Mouse (Mus musculus) forebrain, embryonic 15.5 days (tissue): ENCODE data around the gene Fam24a. TPM values are rescaled to one million over a fixed set of nuclear protein-coding genes. Genes with fewer than 3 reads are reported as not detected.
A peak's percentile ranks its signal among the peaks of the same experiment; 100 is the strongest.

Source experiments
- ATAC-seq: fragments of 200-750 bp; cut with Nextera tagmentation; replicated peaks from 2 replicates; pipeline ENCODE4 v1.8.0; 2017; ENCODE audit warnings: mild to moderate bottlenecking, moderate TSS enrichment, moderate library complexity
- H3K27ac ChIP-seq: fragments of 300-500 bp; sonication (generic); replicated peaks from 2 replicates; pipeline ENCODE4 v1.5.1; 2015; ENCODE audit warnings: mild to moderate bottlenecking, inconsistent platforms
- H3K27me3 ChIP-seq: fragments of 300-500 bp; sonication (generic); 2 replicates; pipeline ENCODE4 v1.6.1; 2015; ENCODE audit warnings: inconsistent platforms
- H3K36me3 ChIP-seq: fragments of 300-500 bp; sonication (generic); 2 replicates; pipeline ENCODE4 v1.6.1; 2015; ENCODE audit warnings: mild to moderate bottlenecking, inconsistent platforms
- H3K4me1 ChIP-seq: fragments of 300-500 bp; sonication (generic); 2 replicates; pipeline ENCODE4 v1.6.1; 2015; ENCODE audit warnings: inconsistent platforms
- H3K4me2 ChIP-seq: fragments of 300-500 bp; sonication (generic); replicated peaks from 2 replicates; pipeline ENCODE4 v1.6.1; 2015; ENCODE audit warnings: mild to moderate bottlenecking, inconsistent platforms
- H3K4me3 ChIP-seq: fragments of 300-500 bp; sonication (generic); 2 replicates; pipeline ENCODE4 v1.5.1; 2015; ENCODE audit warnings: mild to moderate bottlenecking, inconsistent platforms
- H3K9ac ChIP-seq: fragments of 300-500 bp; sonication (generic); replicated peaks from 2 replicates; pipeline ENCODE4 v1.6.1; 2015; ENCODE audit warnings: mild to moderate bottlenecking, inconsistent platforms
- H3K9me3 ChIP-seq: fragments of 300-500 bp; sonication (generic); 2 replicates; pipeline ENCODE4 v1.6.1; 2016; ENCODE audit warnings: inconsistent platforms
- WGBS: fragments of 180-500 bp; shearing (Covaris S2); methylation state at CpG from one replicate; pipeline ENCODE4 v1.1.7; 2015; ENCODE audit warnings: mixed read lengths; 5-methylcytosine and 5-hydroxymethylcytosine counted together
- polyA plus RNA-seq: library from polyadenylated mRNA; unstranded; fragments of >200 nt; fragmentation: Nextera tagmentation; extraction: Ambion mirVana; gene quantifications from 2 replicates; pipeline ENCODE4 v1.2.1, GENCODE M21; 2015

The Fam24a gene
- polyA plus RNA-seq, 1 experiment from 2014 or later = not detected

DNA sequence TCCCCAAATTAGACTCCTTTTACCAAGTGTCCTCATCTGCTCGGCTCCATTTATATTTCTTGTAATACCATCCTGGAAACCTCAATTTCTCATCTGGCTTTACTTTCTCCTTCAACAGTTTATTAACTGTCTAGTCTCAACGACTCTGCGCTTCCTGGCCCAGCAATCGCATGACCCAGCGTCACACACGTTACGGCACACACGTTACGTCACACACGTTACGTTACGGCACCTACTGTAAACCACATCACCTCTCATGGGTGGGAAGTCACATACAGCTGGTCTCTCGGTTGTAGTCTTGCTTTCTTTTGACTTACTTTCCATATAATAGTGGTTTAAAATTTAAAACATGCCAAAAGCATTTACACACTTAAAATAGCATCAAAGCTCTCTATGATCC lies 22.4 kb downstream of the Fam24a start:
- Histone ChIP-seq H3K9me3 (no peaks in the 10 kb centered on the region), H3K9ac (no peak overlapping the region), H3K4me2 (no peak overlapping the region), H3K4me3 (no peak overlapping the region), H3K27ac (no peak overlapping the region), H3K4me1 (peaks cover 3% of the 10 kb centered on the region), H3K36me3 (peaks cover 38% of the 10 kb centered on the region), H3K27me3 (no peaks in the 10 kb centered on the region)
- WGBS = 97% methylated on average over 13 of the region's 13 CpGs
- ATAC-seq = no peak

DNA sequence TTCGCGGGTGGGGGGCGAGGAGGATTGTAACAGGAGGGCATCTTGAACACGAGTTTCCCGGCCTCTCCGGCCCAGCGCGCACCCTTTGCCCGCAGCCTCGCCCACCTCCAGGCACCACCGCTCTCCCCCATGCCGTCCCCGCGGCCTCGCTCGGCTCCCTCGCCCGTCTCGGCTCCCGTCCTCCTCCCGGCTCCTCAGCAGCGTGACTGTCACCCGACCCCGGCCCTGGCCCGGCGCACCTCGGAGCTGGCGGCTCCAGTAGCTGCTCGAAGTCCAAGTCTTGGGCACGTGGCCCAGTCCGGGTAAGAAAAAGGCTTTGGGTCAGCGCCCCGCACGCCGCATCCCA lies 28.6 kb downstream of the Fam24a start:
- Histone ChIP-seq H3K9me3 (no peaks in the 10 kb centered on the region), H3K27me3 (no peaks in the 10 kb centered on the region; the same call in 1 of the 2 replicates), H3K27ac (peak overlapping the region; percentile 87), H3K9ac (peak overlapping the region; percentile 88), H3K36me3 (peaks cover 9% of the 10 kb centered on the region), H3K4me2 (peak overlapping the region; percentile 91), H3K4me1 (peaks cover 18% of the 10 kb centered on the region), H3K4me3 (peak overlapping the region; percentile 96)
- ATAC-seq = peak; percentile 89
- WGBS = under 1% methylated on average over 35 of the region's 35 CpGs

DNA sequence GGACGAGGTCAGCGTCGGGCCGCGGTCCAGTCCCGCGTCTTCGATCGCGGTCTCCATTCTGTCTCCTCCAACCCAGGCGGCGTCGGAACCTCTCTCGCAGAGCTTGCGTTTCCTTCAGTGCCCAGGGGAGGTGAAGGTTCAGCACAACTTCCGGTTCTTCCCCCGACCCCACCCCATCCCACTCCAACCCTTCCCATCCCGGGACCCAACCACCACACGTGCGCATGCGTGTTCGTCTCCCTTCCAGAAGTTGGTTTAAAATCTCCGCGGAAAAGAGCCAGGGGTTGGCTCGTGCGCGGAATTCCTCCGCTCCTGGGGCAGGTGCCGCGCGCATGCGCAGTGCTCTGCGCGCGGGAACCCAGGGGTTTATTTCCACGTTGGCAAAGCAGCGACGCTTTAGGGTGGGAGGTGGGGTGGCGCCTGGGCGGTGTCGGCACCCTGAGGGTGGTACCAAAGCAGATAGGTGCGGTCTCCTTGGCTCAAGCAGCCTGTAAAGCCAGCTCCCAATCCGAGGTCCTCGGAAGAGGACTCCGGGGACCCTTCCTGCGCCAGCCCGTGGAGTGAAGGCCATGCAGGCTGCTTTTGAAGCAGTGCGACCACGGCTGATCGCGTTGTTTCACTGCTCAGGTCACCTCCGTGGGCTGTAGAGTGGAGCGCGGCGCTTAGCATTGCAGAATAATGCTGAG lies 29.1 kb downstream of the Fam24a start, which contains the start of gene 2310057M21Rik:
2310057M21Rik (minus strand) TSS at position 145 of the 686 bp plus-strand sequence.
- H3K4me3 ChIP-seq = peak within 1 kb of the TSS; percentile 96
- H3K27me3 ChIP-seq = no peaks in the 10 kb centered on the region; the same call in 1 of the 2 replicates
- peaks cover 5% of the 10 kb centered on the region; the same call in 1 of the 2 replicates for H3K36me3 ChIP-seq
- ATAC-seq = peak; percentile 98
- peaks cover 18% of the 10 kb centered on the region for H3K4me1 ChIP-seq
- under 1% methylated on average over 55 of the region's 55 CpGs for WGBS
- H3K4me2 ChIP-seq = peak within 1 kb of the TSS; percentile 91
- peak within 1 kb of the TSS; percentile 87 for H3K27ac ChIP-seq
- H3K9ac ChIP-seq = peak within 1 kb of the TSS; percentile 88
- H3K9me3 ChIP-seq = no peaks in the 10 kb centered on the region

DNA sequence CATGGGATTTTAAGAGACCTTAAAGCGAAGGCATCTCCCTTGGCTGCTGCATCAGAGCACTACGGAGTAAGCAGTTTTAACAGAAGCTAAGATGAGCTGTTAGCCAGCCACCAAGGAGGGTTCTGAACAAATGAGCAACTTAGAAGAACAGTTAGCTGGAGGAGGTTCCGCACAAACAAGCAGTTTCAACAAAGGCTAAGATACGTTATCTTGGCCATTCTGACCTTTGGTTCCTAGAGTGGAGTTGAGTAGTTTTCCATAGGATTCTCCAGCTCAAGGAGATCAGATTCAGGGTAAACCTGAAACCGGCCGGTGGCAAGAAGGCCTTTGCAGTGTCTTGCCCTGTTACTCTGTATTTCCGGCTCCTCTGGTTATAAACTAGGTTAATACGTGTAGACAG lies 30.5 kb downstream of the Fam24a start:
- no peaks in the 10 kb centered on the region for H3K9me3 ChIP-seq
- ATAC-seq = no peak
- H3K27me3 ChIP-seq = no peaks in the 10 kb centered on the region; the same call in 1 of the 2 replicates
- H3K4me3 ChIP-seq = no peak overlapping the region
- 95% methylated on average over 8 of the region's 8 CpGs for WGBS
- 0 out of 2 replicates have a peak, but pooled peaks cover under 1% of the 10 kb centered on the region for H3K36me3 ChIP-seq
- H3K27ac ChIP-seq = no peak overlapping the region
- H3K4me1 ChIP-seq = peaks cover 18% of the 10 kb centered on the region
- H3K4me2 ChIP-seq = no peak overlapping the region
- no peak overlapping the region for H3K9ac ChIP-seq

DNA sequence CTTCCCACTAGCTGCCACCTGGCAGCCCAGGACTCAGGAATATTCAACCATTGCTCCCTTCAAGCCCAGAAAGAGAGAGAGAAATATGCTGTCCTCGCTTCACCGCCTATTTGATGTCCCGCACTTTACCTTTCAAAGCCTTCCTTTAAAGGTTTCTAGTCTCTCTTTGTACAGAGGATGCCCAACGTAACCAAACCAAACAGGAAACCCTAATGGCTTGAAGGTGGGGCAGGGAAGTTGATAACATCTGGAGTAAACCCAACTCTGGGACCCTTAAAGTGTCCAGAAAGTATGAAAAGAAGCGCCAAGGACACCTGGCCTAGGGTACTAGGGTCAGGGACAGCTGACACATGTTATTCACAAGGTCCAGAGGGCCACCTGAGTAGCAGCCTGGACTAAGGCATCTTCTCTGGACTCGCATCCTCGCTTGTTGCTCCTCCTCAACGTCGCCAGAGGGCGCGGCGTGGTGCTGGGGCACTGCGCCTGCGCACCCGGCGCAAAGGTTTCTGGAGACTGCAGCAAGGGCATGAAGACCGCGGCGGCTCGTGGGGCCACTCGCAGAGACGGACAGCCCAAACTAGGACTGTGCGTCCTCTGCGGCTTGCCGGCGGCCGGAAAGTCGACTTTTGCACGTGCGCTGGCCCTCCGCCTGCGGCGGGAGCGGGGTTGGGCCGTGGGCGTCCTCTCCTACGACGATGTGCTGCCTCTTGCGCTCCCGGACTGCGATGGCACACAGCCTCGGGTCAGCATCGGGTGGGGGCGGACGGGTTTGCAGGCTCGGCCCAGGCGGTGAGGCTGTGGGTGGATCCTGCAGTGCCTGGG lies 37.2 kb downstream of the Fam24a start, which contains the start of gene Pstk:
Pstk (plus strand) TSS at position 494 of the 822 bp plus-strand sequence.
- WGBS = 5% methylated on average over 47 of the region's 47 CpGs
- Histone ChIP-seq H3K9ac (peak within 1 kb of the TSS; percentile 94), H3K9me3 (no peaks in the 10 kb centered on the region), H3K4me3 (peak within 1 kb of the TSS; percentile 78), H3K4me2 (peak within 1 kb of the TSS; percentile 69), H3K27me3 (no peaks in the 10 kb centered on the region; the same call in 1 of the 2 replicates), H3K27ac (peak within 1 kb of the TSS; percentile 84), H3K4me1 (peaks cover 7% of the 10 kb centered on the region; the same call in 1 of the 2 replicates), H3K36me3 (no peaks in the 10 kb centered on the region)
- peak; percentile 92 for ATAC-seq

DNA sequence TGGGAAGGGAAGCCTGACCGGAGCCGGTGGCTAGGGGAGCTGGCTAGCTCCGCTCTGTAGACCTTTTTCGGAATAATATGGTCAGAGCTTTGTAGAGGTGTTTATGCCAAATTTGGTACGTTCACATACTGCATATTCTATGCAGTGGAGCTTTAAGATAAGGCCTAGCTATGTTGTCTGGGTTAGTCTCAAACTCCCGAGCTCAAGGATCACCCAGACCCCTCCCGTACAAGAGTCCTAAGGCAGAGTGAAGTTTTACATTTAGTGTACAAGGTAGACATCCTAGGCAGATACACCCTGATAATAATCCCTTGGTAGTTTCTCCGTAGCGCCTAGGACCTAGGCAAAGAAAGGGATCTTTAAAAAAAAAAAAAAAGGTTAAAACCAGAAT lies 37.8 kb downstream of the Fam24a start:
- H3K9ac ChIP-seq = peak overlapping the region; percentile 94
- peak overlapping the region; percentile 84 for H3K27ac ChIP-seq
- H3K4me3 ChIP-seq = peak overlapping the region; percentile 78
- H3K36me3 ChIP-seq = no peaks in the 10 kb centered on the region
- H3K9me3 ChIP-seq = no peaks in the 10 kb centered on the region
- peaks cover 7% of the 10 kb centered on the region; the same call in 1 of the 2 replicates for H3K4me1 ChIP-seq
- ATAC-seq = no peak
- WGBS = 6% methylated on average over 9 of the region's 9 CpGs
- H3K27me3 ChIP-seq = no peaks in the 10 kb centered on the region; the same call in 1 of the 2 replicates
- peak overlapping the region; percentile 69 for H3K4me2 ChIP-seq

DNA sequence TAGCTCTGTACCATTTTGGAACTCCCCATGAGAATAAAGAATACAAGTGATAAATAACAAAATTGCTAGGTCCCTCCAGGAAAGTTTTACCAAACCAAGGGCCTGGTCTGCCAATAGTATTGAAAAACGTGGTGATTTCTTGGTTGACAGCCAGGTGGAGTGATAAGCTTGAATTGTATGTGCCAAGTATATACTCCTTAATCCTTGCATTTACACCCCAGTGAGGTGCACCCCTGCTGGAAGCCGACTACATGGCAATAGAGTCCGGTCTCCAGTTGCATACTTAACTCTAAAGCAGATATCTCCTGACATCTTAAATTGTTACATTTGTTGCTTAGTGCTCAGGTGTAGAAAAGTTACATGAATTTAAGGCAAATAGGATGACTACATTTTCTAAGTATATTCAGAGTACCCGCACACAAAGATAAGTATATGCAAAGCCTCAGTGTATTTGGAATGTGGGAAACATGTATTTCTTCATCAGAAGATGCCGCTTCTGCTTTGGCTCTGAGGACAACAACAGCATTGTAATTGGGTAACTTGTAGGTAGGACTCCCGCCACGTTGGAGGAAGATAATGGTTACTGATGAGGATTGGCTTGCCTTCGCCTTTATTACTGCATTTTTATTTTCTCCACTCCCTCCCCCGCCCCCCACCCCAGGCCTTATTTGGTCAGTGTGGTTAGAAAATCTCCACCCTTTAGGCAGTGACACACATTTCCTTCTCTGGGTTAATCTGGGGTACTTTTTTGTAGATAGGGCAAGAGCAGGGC lies 38.4 kb downstream of the Fam24a start:
- 74% methylated on average over 9 of the region's 9 CpGs for WGBS
- peak overlapping the region; percentile 69 for H3K4me2 ChIP-seq
- no peaks in the 10 kb centered on the region; the same call in 1 of the 2 replicates for H3K27me3 ChIP-seq
- no peak for ATAC-seq
- H3K9me3 ChIP-seq = no peaks in the 10 kb centered on the region
- peak overlapping the region; percentile 78 for H3K4me3 ChIP-seq
- H3K9ac ChIP-seq = peak overlapping the region; percentile 94
- H3K27ac ChIP-seq = no peak overlapping the region
- H3K4me1 ChIP-seq = peaks cover 7% of the 10 kb centered on the region; the same call in 1 of the 2 replicates
- no peaks in the 10 kb centered on the region for H3K36me3 ChIP-seq

Other genes with a start within 250 kb of the Fam24a start
- not detected in 2 replicates for gene 4933402N03Rik, start 187.6 kb upstream of the Fam24a start, polyA plus RNA-seq
- gene 5430419D17Rik, start 159.5 kb upstream of the Fam24a start, polyA plus RNA-seq = 0.03 TPM in 1 of 2 replicates, not detected in the other
- gene Cuzd1, start 11.6 kb upstream of the Fam24a start, polyA plus RNA-seq = not detected in 2 replicates
- gene Fam24b, start 4.3 kb upstream of the Fam24a start, polyA plus RNA-seq = not detected in 2 replicates
- gene 2310057M21Rik, start 28.9 kb downstream of the Fam24a start, polyA plus RNA-seq = 21.9 and 24.2 TPM in 2 replicates
- gene Pstk, start 37.3 kb downstream of the Fam24a start, polyA plus RNA-seq = 33.7 TPM in 2 replicates
- 15.9 and 17.3 TPM in 2 replicates for gene Ikzf5, start 76.7 kb downstream of the Fam24a start, polyA plus RNA-seq
- gene Acadsb, start 76.7 kb downstream of the Fam24a start, polyA plus RNA-seq = 114 and 122 TPM in 2 replicates
- 0.20 and 0.92 TPM in 2 replicates for gene Hmx3, start 209.0 kb downstream of the Fam24a start, polyA plus RNA-seq
- 0.93 and 1.1 TPM in 2 replicates for gene Hmx2, start 214.9 kb downstream of the Fam24a start, polyA plus RNA-seq
- 190 and 192 TPM in 2 replicates for gene Bub3, start 226.4 kb downstream of the Fam24a start, polyA plus RNA-seq